ENCODE assay signal across 7 mouse cellular contexts in the genomic region with DNA sequence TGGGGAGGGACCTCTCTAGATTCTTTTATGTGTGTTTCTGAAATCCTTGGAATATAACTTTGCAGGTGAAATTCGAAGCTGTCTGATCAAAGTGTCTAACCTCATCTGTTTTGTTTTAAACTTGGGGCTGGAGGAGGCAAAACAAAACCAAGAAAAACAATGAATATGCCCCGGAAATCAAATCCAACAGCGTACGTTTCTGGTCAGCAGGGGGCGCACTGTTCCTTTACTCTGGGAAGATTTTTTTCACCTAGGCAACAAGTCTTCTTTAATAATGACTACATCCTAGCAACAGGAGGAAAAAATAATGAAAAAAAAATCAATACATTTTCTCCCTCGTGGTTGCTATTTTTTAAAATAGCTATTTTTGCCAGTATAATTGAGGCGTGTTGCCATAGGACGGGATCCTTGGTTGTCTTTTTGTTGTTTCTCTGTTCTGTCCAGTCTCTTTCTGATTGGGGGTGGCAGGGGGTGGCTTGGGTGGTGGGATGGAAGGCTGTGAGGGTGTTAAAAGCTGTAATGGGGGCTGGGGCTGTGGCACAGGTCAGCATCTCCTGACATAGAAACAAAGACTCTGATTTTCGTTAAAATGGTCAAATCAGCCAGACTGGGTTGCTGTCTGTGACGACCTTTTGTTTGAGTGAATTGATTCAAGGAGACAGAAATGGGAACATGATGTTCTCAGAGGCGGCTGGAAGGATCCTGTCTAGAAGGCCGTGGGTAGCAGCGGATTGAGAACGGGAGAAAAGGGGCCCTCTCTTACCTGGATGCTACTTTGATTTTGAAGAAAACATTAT. TPM values are rescaled to one million over a fixed set of nuclear protein-coding genes. Genes with fewer than 3 reads are reported as not detected.
DNase-seq lines count a peak whose midpoint lies in the region; ATAC-seq and TF ChIP-seq lines count a peak whose summit lies in the region.

No protein-coding gene starts in this region.

- peak; percentile 94 for DNase-seq in NIH3T3 (ENCODE audit: low read depth)
- DNase-seq in c-Kit-positive CD71-positive TER-119-positive erythroid progenitor cells, embryonic 14.5 days (ENCODE audit: low spot score) = peak; percentile 64
- DNase-seq in forebrain, postnatal 0 days = peak; percentile 93
- peak; percentile 90 for DNase-seq in hindbrain, embryonic 11.5 days (ENCODE audit: low spot score)
- peak; percentile 78 to 88 for DNase-seq in left cerebral cortex, adult 18-20 months (ENCODE audit: low spot score in 2 of 2)
- peak; percentile 99 for DNase-seq in midbrain, embryonic 11.5 days (ENCODE audit: low spot score, missing footprints)
- DNase-seq in spleen, adult 18-20 months = peak; percentile 27 to 74

- H3K4me1 ChIP-seq in forebrain, postnatal 0 days (ENCODE audit: insufficient read depth) = peaks cover 7% of the 10 kb centered on the region; the same call in 1 of the 2 replicates
- H3K4me1 ChIP-seq in hindbrain, embryonic 11.5 days (replicated peaks; ENCODE audit: control insufficient read depth, insufficient read depth, low read length) = no peaks in the 10 kb centered on the region
- peaks cover 2% of the 10 kb centered on the region; the same call in 1 of the 2 replicates for H3K4me1 ChIP-seq in midbrain, embryonic 11.5 days (ENCODE audit: control insufficient read depth, insufficient read depth, low read length)

- peak; percentile 78 for TF ChIP-seq CTCF in forebrain, postnatal 0 days (IDR thresholded peaks at IDR 0.05; ENCODE audit: low read depth)

- ATAC-seq in forebrain, postnatal 0 days = peak; percentile 59; the same call in 1 of the 2 replicates
- 0 out of 2 replicates have a peak, but pooled peaks have one; percentile 35 for ATAC-seq in hindbrain, embryonic 11.5 days (ENCODE audit: low FRiP score)
- ATAC-seq in midbrain, embryonic 11.5 days (ENCODE audit: low FRiP score) = peak; percentile 55; the same call in 1 of the 2 replicates

- 0 out of 2 replicates have a peak overlapping the region, but pooled peaks have one; percentile 31 for H3K4me2 ChIP-seq in forebrain, postnatal 0 days (ENCODE audit: low read depth)
- no peak overlapping the region for H3K4me2 ChIP-seq in hindbrain, embryonic 11.5 days (replicated peaks; ENCODE audit: low read depth, low read length)
- no peak overlapping the region for H3K4me2 ChIP-seq in midbrain, embryonic 11.5 days

- no peaks in the 10 kb centered on the region for H3K9me3 ChIP-seq in forebrain, postnatal 0 days (ENCODE audit: low read length)
- H3K9me3 ChIP-seq in hindbrain, embryonic 11.5 days (ENCODE audit: control insufficient read depth, low read length) = no peaks in the 10 kb centered on the region
- H3K9me3 ChIP-seq in midbrain, embryonic 11.5 days (ENCODE audit: control insufficient read depth, low read length) = no peaks in the 10 kb centered on the region

- no peak overlapping the region for H3K4me3 ChIP-seq in forebrain, postnatal 0 days (ENCODE audit: low read depth, low read length)
- no peak overlapping the region for H3K4me3 ChIP-seq in hindbrain, embryonic 11.5 days (ENCODE audit: low read depth, low read length)
- H3K4me3 ChIP-seq in midbrain, embryonic 11.5 days (ENCODE audit: low read depth, low read length) = no peak overlapping the region

- peak overlapping the region; percentile 58; the same call in 1 of the 2 replicates for H3K27ac ChIP-seq in forebrain, postnatal 0 days (ENCODE audit: low read depth, low read length)
- H3K27ac ChIP-seq in hindbrain, embryonic 11.5 days (ENCODE audit: low read depth, low read length) = no peak overlapping the region
- no peak overlapping the region for H3K27ac ChIP-seq in midbrain, embryonic 11.5 days (ENCODE audit: low read depth, low read length)

- H3K36me3 ChIP-seq in forebrain, postnatal 0 days (ENCODE audit: insufficient read depth) = no peaks in the 10 kb centered on the region
- no peaks in the 10 kb centered on the region for H3K36me3 ChIP-seq in hindbrain, embryonic 11.5 days (ENCODE audit: control insufficient read depth, insufficient read depth, low read length)
- H3K36me3 ChIP-seq in midbrain, embryonic 11.5 days (ENCODE audit: control insufficient read depth, insufficient read depth, low read length) = no peaks in the 10 kb centered on the region

- peak overlapping the region; percentile 22; the same call in 1 of the 2 replicates for H3K9ac ChIP-seq in forebrain, postnatal 0 days
- H3K9ac ChIP-seq in hindbrain, embryonic 11.5 days (ENCODE audit: low read depth, low read length) = no peak overlapping the region
- no peak overlapping the region for H3K9ac ChIP-seq in midbrain, embryonic 11.5 days (ENCODE audit: low read length)

- no peaks in the 10 kb centered on the region for H3K27me3 ChIP-seq in forebrain, postnatal 0 days (ENCODE audit: insufficient read depth, low read length)
- no peaks in the 10 kb centered on the region for H3K27me3 ChIP-seq in hindbrain, embryonic 11.5 days (ENCODE audit: control insufficient read depth, insufficient read depth, low read length)
- no peaks in the 10 kb centered on the region for H3K27me3 ChIP-seq in midbrain, embryonic 11.5 days (ENCODE audit: control insufficient read depth, insufficient read depth, low read length)

- 17% methylated on average over 14 of the region's 14 CpGs for WGBS in forebrain, postnatal 0 days
- WGBS in hindbrain, embryonic 11.5 days = 33% methylated on average over 14 of the region's 14 CpGs
- 33% methylated on average over 14 of the region's 14 CpGs for WGBS in midbrain, embryonic 11.5 days

RNA-seq across cellular contexts. Expression of a gene that starts 5.8 kb away (rescaled TPM):
- 0.08 and 0.43 TPM in 2 replicates for total RNA-seq in forebrain, postnatal 0 days (2014; rRNA removed)
- 0.19 and 0.25 TPM in 2 replicates for polyA plus RNA-seq in forebrain, postnatal 0 days (2015; fragmentation: Nextera tagmentation; extraction: Ambion mirVana)
- polyA plus RNA-seq in hindbrain, embryonic 11.5 days (2014; fragmentation: Nextera tagmentation; extraction: Ambion mirVana) = not detected in 2 replicates
- under 1 TPM in 1 of 2 experiments, not detected in 1; 0.37 TPM for total RNA-seq in left cerebral cortex, adult 18-20 months (2021)
- 0.11 TPM in 1 of 2 replicates, not detected in the other for polyA plus RNA-seq in midbrain, embryonic 11.5 days (2014; fragmentation: Nextera tagmentation; extraction: Ambion mirVana)

RNA-seq across cellular contexts. Expression of a gene that starts 43.2 kb away (rescaled TPM):
- 36.7 and 39.9 TPM in 2 replicates for total RNA-seq in forebrain, postnatal 0 days (2014; rRNA removed)
- polyA plus RNA-seq in forebrain, postnatal 0 days (2015; fragmentation: Nextera tagmentation; extraction: Ambion mirVana) = 27.4 and 29.4 TPM in 2 replicates
- 75.2 and 79.4 TPM in 2 replicates for polyA plus RNA-seq in hindbrain, embryonic 11.5 days (2014; fragmentation: Nextera tagmentation; extraction: Ambion mirVana)
- 10 to 100 TPM; 16.4 to 16.7 TPM for total RNA-seq in left cerebral cortex, adult 18-20 months (2021)
- 80.6 and 81.5 TPM in 2 replicates for polyA plus RNA-seq in midbrain, embryonic 11.5 days (2014; fragmentation: Nextera tagmentation; extraction: Ambion mirVana)

RNA-seq across cellular contexts. Expression of a gene that starts 50.9 kb away (rescaled TPM):
- not detected in 2 replicates for total RNA-seq in forebrain, postnatal 0 days (2014; rRNA removed)
- not detected in 2 replicates for polyA plus RNA-seq in forebrain, postnatal 0 days (2015; fragmentation: Nextera tagmentation; extraction: Ambion mirVana)
- not detected in 2 replicates for polyA plus RNA-seq in hindbrain, embryonic 11.5 days (2014; fragmentation: Nextera tagmentation; extraction: Ambion mirVana)
- not detected for total RNA-seq in left cerebral cortex, adult 18-20 months (2021)
- not detected in 2 replicates for polyA plus RNA-seq in midbrain, embryonic 11.5 days (2014; fragmentation: Nextera tagmentation; extraction: Ambion mirVana)
